Mouse (Mus musculus) liver, adult 10 weeks (tissue): ENCODE measurements around the gene Gm7356. TPM values are rescaled to one million over a fixed set of nuclear protein-coding genes. Genes with fewer than 3 reads are reported as not detected.

Source experiments
- polyA plus RNA-seq: library from polyadenylated mRNA; stranded (reverse); fragments of 350-450 nt; fragmentation: Illumina TruSeq; extraction: RNeasy Lipid Tissue Mini Kit (QIAGEN cat#74804); gene quantifications from one replicate; pipeline ENCODE4 v1.2.3, GENCODE M21; 2014; ENCODE audit warnings: low read depth, low replicate concordance

Gm7356 gene
- not detected for polyA plus RNA-seq

GRCm38 (mm10) chr17:14003604-14004003, at the start of gene Gm7356:
Gene Gm7356, minus strand, starts transcription at chr17:14003704.

Other genes starting within 250 kb of the Gm7356 start
- 49.6 TPM for gene Afdn, start 243.2 kb downstream of the Gm7356 start, polyA plus RNA-seq
- gene Tcte2, start 241.9 kb downstream of the Gm7356 start, polyA plus RNA-seq: 0.34 TPM
- not detected for gene Gm7168, start 55.3 kb downstream of the Gm7356 start, polyA plus RNA-seq
- not detected for gene Gm7358, start 55.8 kb upstream of the Gm7356 start, polyA plus RNA-seq
- 0.48 TPM for gene Dact2, start 200.6 kb upstream of the Gm7356 start, polyA plus RNA-seq